Mouse (Mus musculus): ENCODE results near the gene Npepps. TPM values are rescaled to one million over a fixed set of nuclear protein-coding genes. Genes with fewer than 3 reads are reported as not detected.
A peak's percentile ranks its signal among the peaks of the same experiment; 100 is the strongest.

Gene Npepps
- polyA plus RNA-seq, 1 experiment, result 31.5 TPM

GRCm38 (mm10) chr11:97178198-97178597 lies 102.2 kb downstream of the Npepps start:
- TF ChIP-seq GATA1 (IDR thresholded peaks at IDR 0.05; ENCODE audit: low read length), result peak; percentile 42

DNA sequence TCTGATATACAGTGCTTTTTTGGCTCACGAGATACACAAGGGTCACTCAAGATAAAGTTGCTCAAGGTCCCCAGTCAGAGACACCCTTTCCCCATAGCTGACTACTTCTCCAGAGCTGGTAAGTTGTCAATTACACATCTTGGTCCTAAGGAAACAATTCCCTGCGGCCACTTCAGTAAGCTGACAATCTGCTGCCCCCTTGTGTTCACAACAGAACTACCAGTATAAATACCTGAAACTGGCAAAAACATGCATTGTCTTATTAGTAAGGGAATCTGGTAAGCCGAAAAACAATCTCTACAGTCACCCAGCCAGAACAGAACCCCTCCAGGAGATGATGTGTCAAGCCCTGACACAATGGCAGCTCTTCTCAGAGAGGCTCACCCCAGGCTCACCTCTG lies 103.6 kb downstream of the Npepps start:
- TF ChIP-seq GATA1 (IDR thresholded peaks at IDR 0.05; ENCODE audit: low read length), result no peak

DNA sequence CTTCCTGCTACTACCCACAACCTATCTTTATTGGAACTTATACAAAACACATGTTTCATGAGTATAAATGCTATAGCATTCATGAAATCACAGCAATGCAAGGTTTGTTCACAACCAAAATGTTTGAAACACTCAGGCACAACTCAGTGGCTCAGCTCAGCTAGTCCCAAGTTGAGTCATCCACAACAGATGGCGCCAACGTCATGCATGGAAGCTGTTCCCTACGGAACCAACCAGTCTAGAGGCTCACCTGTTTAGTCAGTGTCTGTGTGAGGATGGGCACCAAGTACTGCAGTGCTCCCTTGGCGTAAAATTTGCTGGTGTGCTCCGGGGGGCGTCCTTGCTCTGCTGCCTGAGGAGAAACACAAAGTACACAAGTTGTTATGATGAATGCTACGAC lies 104.9 kb downstream of the Npepps start:
- TF ChIP-seq GATA1 (IDR thresholded peaks at IDR 0.05; ENCODE audit: low read length), result no peak

GRCm38 (mm10) chr11:97160341-97160740 lies 120.1 kb downstream of the Npepps start:
- TF ChIP-seq GATA1 (IDR thresholded peaks at IDR 0.05; ENCODE audit: low read length), result no peak

DNA sequence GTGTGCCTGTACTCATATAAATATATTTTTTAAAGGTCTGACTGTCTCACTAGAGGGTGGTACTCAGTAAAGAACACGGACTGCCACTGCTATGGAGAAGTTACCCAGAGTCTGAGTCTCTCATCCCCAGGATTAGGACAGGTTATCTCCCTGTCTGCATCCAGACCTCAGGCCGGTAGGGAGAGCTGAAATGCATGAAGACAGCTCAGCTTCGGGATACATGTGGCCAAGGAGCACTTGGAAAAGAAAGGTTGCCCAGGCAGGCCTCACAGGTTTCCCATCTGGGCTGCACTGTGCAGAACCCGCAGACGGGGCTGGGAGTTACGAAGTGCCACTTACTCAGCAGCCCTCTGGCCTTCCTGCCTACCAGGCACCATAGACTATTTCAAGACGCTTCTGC lies 123.4 kb downstream of the Npepps start:
- TF ChIP-seq GATA1 (IDR thresholded peaks at IDR 0.05; ENCODE audit: low read length), result no peak

Other genes with a start within 250 kb of the Npepps start
- 0.11 TPM in 1 of 2 replicates, not detected in the other for gene Lrrc46, start 239.2 kb downstream of the Npepps start, polyA plus RNA-seq (2012)
- 58.9 and 112 TPM in 2 replicates for gene Mrpl10, start 239.1 kb downstream of the Npepps start, polyA plus RNA-seq (2012)
- 23.7 and 28.9 TPM in 2 replicates for gene Osbpl7, start 230.0 kb downstream of the Npepps start, polyA plus RNA-seq (2012)
- not detected in 2 replicates for gene Tbx21, start 165.3 kb downstream of the Npepps start, polyA plus RNA-seq (2012)
- 0.10 and 0.22 TPM in 2 replicates for gene Tbkbp1, start 129.1 kb downstream of the Npepps start, polyA plus RNA-seq (2012)
- 49.2 and 62.1 TPM in 2 replicates for gene Kpnb1, start 92.8 kb downstream of the Npepps start, polyA plus RNA-seq (2012)
- gene Mrpl45, start 35.1 kb upstream of the Npepps start, polyA plus RNA-seq (2012), result 11.9 and 13.4 TPM in 2 replicates
- 0.01 TPM in 1 of 2 replicates, not detected in the other for gene Gpr179, start 71.4 kb upstream of the Npepps start, polyA plus RNA-seq (2012)
- gene Socs7, start 81.9 kb upstream of the Npepps start, polyA plus RNA-seq (2012), result 5.9 and 7.3 TPM in 2 replicates
- 49.9 and 68.6 TPM in 2 replicates for gene Arhgap23, start 134.9 kb upstream of the Npepps start, polyA plus RNA-seq (2012)
- gene 4933428G20Rik, start 219.7 kb upstream of the Npepps start, polyA plus RNA-seq (2012), result not detected in 2 replicates

All from G1E-ER4 (cell line).